Mouse (Mus musculus): ENCODE measurements at regions not wholly inside any gene's neighbourhood (a gene's known extent, or its start where the extent isn't known, plus 50 kb on each side); places are given as distances from the start of the nearest gene placed in this dataset.

DNA sequence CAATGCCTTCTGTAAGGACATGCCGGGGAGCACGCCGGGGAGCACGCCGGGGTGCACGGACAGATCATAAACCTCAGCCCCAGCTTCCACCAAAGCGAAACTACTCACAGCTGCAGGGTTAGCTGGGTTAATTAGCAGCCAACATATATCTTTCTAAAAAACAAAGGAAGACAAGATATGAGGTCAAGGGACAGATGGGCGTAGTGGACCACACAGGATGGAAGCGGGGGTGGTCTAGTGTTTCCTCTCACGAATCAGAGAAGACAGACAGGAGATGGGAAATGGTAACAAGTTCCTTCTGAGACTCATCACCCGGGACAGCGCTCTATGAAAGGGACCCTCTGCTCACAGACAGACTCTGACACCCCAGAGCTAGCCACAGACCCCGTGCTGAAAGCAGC, 60.0 kb upstream of the Ajap1 start:
- 13% methylated on average over 13 of the region's 13 CpGs for WGBS
- no peaks in the 10 kb centered on the region for H3K27me3 ChIP-seq (ENCODE audit: insufficient read depth, low read length)
- no peak overlapping the region for H3K27ac ChIP-seq (ENCODE audit: low read length)
- no peak overlapping the region for H3K9ac ChIP-seq (replicated peaks; ENCODE audit: low read length)
- peak overlapping the region; percentile 1; the same call in 1 of the 2 replicates for H3K4me2 ChIP-seq (replicated peaks; ENCODE audit: low read depth, low read length)
- no peaks in the 10 kb centered on the region for H3K9me3 ChIP-seq (ENCODE audit: low read length)
- no peaks in the 10 kb centered on the region for H3K36me3 ChIP-seq (ENCODE audit: insufficient read depth, low read length)
- peaks cover 17% of the 10 kb centered on the region for H3K4me1 ChIP-seq (ENCODE audit: insufficient read depth, low read length)
- H3K4me3 ChIP-seq (ENCODE audit: low read length): no peak overlapping the region
- ATAC-seq (ENCODE audit: low FRiP score, low TSS enrichment): peak; percentile 79

DNA sequence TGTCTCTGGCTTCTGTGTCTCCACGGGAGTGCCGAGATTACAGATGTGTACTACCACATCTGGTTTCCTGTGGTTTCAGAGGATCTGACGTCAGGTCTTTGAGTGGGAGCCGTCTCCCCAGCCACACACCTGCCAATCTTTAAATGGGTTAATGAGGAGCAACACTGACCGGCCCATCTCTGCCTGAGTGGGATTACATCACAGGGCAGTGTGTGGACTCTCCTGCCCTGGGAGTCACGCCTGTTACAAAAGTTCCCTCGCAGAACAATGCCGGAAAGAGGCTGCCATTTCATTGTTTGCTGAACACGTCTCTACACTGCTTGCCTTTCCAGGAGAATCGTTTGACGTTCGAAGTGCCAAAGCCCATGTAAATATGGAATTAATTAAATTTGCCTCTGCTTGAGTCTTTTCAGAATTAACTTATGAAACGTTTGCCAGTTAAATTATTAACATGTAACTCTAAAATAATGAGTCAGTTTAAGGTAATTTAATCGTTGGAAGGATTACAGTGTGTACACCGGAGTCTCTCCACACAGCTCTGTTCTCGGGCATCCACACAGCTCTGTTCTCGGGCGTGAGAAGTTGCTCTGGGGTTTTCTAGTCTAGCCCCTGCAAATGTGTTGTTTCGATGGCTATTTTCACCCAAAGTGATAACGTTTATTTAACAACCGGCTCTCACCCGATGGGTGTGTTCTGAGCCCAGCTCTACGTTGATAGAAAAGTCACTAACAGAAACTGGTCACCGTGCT, 61.5 kb upstream of the Ajap1 start:
- WGBS: 51% methylated on average over 24 of the region's 24 CpGs
- no peak for ATAC-seq (ENCODE audit: low FRiP score, low TSS enrichment)
- no peak overlapping the region for H3K4me3 ChIP-seq (ENCODE audit: low read length)
- peaks cover 17% of the 10 kb centered on the region for H3K4me1 ChIP-seq (ENCODE audit: insufficient read depth, low read length)
- H3K9me3 ChIP-seq (ENCODE audit: low read length): no peaks in the 10 kb centered on the region
- H3K9ac ChIP-seq (replicated peaks; ENCODE audit: low read length): no peak overlapping the region
- H3K27me3 ChIP-seq (ENCODE audit: insufficient read depth, low read length): no peaks in the 10 kb centered on the region
- H3K4me2 ChIP-seq (replicated peaks; ENCODE audit: low read depth, low read length): no peak overlapping the region
- no peak overlapping the region for H3K27ac ChIP-seq (ENCODE audit: low read length)
- H3K36me3 ChIP-seq (ENCODE audit: insufficient read depth, low read length): no peaks in the 10 kb centered on the region

DNA sequence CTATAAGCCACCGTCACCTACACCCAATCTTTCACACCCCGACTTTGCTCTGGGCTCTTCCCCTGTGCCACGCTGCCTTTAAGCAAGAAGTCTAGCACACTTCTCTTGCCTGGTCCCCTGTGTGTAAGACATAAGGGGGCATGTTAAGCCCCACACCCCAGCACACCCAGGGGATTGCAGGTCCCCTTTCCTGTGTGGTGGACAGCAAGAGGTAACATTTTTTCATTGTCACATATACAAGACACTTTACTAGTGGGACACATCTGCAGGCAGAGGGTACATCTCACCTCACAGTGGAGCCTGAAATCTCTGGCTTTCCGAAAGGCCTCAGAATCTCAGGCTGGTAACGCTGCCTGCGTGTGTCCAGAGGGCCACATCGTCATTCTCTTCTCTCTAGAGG, 64.1 kb upstream of the Ajap1 start:
- H3K36me3 ChIP-seq (ENCODE audit: insufficient read depth, low read length): no peaks in the 10 kb centered on the region
- no peak overlapping the region for H3K4me2 ChIP-seq (replicated peaks; ENCODE audit: low read depth, low read length)
- 85% methylated on average over 7 of the region's 7 CpGs for WGBS
- no peaks in the 10 kb centered on the region for H3K27me3 ChIP-seq (ENCODE audit: insufficient read depth, low read length)
- no peak overlapping the region for H3K4me3 ChIP-seq (ENCODE audit: low read length)
- no peak overlapping the region for H3K9ac ChIP-seq (replicated peaks; ENCODE audit: low read length)
- peaks cover 17% of the 10 kb centered on the region for H3K4me1 ChIP-seq (ENCODE audit: insufficient read depth, low read length)
- H3K27ac ChIP-seq (ENCODE audit: low read length): no peak overlapping the region
- H3K9me3 ChIP-seq (ENCODE audit: low read length): no peaks in the 10 kb centered on the region
- no peak for ATAC-seq (ENCODE audit: low FRiP score, low TSS enrichment)

DNA sequence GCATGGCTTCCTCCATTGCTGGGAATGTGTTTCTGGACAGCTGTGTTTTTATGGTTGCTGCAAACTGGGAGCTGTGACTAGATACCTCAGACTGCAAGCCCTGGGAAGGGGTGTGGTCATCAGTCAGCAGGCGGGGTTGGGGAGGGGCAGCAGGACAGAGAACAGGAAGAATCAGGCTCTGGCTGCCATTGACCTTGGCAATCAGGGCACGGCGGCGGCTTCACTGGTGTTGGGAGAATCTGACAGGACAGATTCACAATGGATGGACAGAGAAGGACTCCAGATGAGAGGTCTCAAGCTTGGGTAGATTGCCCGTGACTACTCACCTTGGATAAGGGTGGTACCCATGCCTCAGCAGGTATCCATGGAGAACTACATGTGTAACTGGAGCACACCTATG, 64.5 kb upstream of the Ajap1 start:
- Histone ChIP-seq H3K27me3 (ENCODE audit: insufficient read depth, low read length) (no peaks in the 10 kb centered on the region), H3K4me2 (replicated peaks; ENCODE audit: low read depth, low read length) (no peak overlapping the region), H3K9ac (replicated peaks; ENCODE audit: low read length) (no peak overlapping the region), H3K4me1 (ENCODE audit: insufficient read depth, low read length) (peaks cover 14% of the 10 kb centered on the region), H3K9me3 (ENCODE audit: low read length) (no peaks in the 10 kb centered on the region), H3K4me3 (ENCODE audit: low read length) (no peak overlapping the region), H3K27ac (ENCODE audit: low read length) (no peak overlapping the region), H3K36me3 (ENCODE audit: insufficient read depth, low read length) (no peaks in the 10 kb centered on the region)
- 86% methylated on average over 5 of the region's 5 CpGs for WGBS
- no peak for ATAC-seq (ENCODE audit: low FRiP score, low TSS enrichment)

DNA sequence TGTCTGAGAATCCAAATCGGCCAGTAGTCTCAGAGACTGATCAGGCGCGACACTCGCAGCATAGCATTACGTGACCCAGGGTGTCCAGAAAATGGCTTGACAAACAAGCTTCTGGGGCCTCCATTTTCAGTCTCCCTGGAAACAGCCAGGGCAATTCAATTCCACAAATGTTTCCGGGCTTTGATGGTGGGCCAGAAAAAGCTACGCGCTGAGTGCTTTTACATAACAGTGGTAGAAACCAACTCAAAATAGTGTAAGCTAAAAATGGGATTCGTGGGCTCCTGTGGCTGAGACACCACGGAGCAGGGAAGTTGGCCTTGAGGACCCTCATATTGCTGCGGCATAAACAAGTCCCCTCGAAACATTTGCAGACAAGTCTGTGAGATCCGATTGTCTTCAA, 65.3 kb upstream of the Ajap1 start:
- Histone ChIP-seq H3K4me1 (ENCODE audit: insufficient read depth, low read length) (peaks cover 7% of the 10 kb centered on the region), H3K9ac (replicated peaks; ENCODE audit: low read length) (no peak overlapping the region)
- WGBS: 67% methylated on average over 13 of the region's 13 CpGs

DNA sequence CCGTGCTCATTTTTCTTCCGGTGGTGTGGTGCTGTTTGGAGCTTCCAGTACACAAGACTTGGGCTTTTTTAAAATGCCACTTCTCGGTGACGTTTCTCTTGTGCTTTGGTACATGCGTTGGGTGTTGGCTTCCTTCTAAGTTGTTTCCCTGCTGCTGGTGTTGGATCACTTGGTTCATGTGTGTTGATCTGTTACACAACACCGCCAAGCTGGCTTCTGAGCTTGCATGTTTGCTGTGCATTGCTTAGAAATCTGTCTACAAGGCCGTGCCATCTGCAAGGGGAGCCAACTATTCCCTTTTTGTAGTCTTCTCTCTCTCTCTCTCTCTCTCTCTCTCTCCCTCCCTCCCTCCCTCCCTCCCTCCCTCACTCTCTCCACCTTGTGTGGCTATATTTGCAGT, 68.7 kb upstream of the Ajap1 start:
- ATAC-seq (ENCODE audit: low FRiP score, low TSS enrichment): no peak
- no peak overlapping the region for H3K27ac ChIP-seq (ENCODE audit: low read length)
- no peaks in the 10 kb centered on the region for H3K4me1 ChIP-seq (ENCODE audit: insufficient read depth, low read length)
- no peak overlapping the region for H3K4me2 ChIP-seq (replicated peaks; ENCODE audit: low read depth, low read length)
- H3K27me3 ChIP-seq (ENCODE audit: insufficient read depth, low read length): no peaks in the 10 kb centered on the region
- H3K9me3 ChIP-seq (ENCODE audit: low read length): no peaks in the 10 kb centered on the region
- no peaks in the 10 kb centered on the region for H3K36me3 ChIP-seq (ENCODE audit: insufficient read depth, low read length)
- H3K4me3 ChIP-seq (ENCODE audit: low read length): no peak overlapping the region
- H3K9ac ChIP-seq (replicated peaks; ENCODE audit: low read length): no peak overlapping the region
- 93% methylated on average over 7 of the region's 7 CpGs for WGBS

More for the DNA sequence above, 65.3 kb upstream of the Ajap1 start:
- Histone ChIP-seq H3K4me3 (ENCODE audit: low read length) (no peak overlapping the region), H3K27ac (ENCODE audit: low read length) (no peak overlapping the region), H3K4me2 (replicated peaks; ENCODE audit: low read depth, low read length) (no peak overlapping the region), H3K9me3 (ENCODE audit: low read length) (no peaks in the 10 kb centered on the region), H3K27me3 (ENCODE audit: insufficient read depth, low read length) (no peaks in the 10 kb centered on the region), H3K36me3 (ENCODE audit: insufficient read depth, low read length) (no peaks in the 10 kb centered on the region)
- no peak for ATAC-seq (ENCODE audit: low FRiP score, low TSS enrichment)

DNA sequence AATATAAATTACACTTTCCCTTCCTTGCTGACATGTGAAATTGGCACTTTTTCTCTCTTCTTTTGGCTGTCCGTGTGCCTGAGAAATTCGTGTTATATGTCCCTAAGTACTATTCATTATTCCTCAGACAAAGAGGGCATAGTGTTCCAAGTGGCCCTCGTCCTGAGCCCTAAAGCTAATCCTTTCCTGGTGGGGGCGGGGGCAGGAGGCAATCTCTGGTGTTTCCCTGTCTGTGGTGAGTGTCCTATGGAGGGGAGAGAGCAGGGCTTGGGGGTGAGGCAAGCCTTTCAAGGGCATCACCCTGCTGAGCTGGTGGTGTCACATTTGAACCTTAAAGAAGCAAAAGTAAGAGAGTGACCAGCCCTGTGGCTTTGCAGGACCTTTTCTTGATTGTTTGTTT, 69.9 kb upstream of the Ajap1 start:
- no peaks in the 10 kb centered on the region for H3K9me3 ChIP-seq (ENCODE audit: low read length)
- no peaks in the 10 kb centered on the region for H3K36me3 ChIP-seq (ENCODE audit: insufficient read depth, low read length)
- no peak overlapping the region for H3K4me2 ChIP-seq (replicated peaks; ENCODE audit: low read depth, low read length)
- H3K4me1 ChIP-seq (ENCODE audit: insufficient read depth, low read length): no peaks in the 10 kb centered on the region
- no peaks in the 10 kb centered on the region for H3K27me3 ChIP-seq (ENCODE audit: insufficient read depth, low read length)
- no peak overlapping the region for H3K27ac ChIP-seq (ENCODE audit: low read length)
- no peak overlapping the region for H3K9ac ChIP-seq (replicated peaks; ENCODE audit: low read length)
- no peak overlapping the region for H3K4me3 ChIP-seq (ENCODE audit: low read length)
- 57% methylated on average over 4 of the region's 4 CpGs for WGBS
- no peak for ATAC-seq (ENCODE audit: low FRiP score, low TSS enrichment)

DNA sequence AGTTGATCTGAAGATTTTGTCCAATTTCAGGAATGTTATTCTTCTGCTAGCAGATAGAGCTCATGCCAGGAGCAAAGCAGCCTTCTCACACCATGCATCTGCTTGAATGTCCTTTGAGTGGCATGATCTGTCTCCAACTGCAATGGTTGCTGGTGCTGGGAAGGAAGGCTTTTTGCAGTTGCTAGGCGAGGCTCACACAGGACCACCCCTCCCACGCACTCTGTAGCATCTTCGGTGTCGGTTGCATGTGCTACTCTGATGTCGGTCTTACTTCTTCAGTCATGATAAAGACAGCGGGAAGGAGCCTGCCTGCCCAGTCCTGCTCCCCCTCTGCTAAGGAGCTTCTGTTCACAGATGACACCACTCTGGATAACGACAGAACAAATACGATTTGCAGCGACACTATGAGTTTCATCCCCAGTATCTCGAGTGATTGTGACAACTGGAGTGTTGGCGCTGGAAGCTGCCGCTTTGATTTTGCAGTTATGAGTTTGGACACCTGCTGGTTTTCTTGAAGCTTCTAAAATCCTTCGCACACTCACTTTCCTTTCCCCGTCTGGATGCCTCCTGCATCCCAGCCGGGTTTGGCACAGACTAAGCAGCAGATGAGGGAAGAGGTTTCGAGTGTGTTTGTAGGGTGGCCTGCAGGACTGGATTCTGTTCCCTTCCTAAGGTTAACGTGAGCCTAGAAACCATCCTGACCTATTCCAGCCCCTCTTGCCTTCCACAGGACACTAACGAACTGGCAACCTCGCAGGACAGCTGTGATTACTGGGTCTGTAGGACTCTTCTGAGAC, 75.4 kb upstream of the Ajap1 start:
- H3K4me1 ChIP-seq (ENCODE audit: insufficient read depth, low read length): no peaks in the 10 kb centered on the region
- ATAC-seq (ENCODE audit: low FRiP score, low TSS enrichment): no peak
- H3K27me3 ChIP-seq (ENCODE audit: insufficient read depth, low read length): 0 out of 2 replicates have a peak, but pooled peaks cover 6% of the 10 kb centered on the region
- no peak overlapping the region for H3K27ac ChIP-seq (ENCODE audit: low read length)
- H3K9ac ChIP-seq (replicated peaks; ENCODE audit: low read length): no peak overlapping the region
- 70% methylated on average over 19 of the region's 19 CpGs for WGBS
- H3K9me3 ChIP-seq (ENCODE audit: low read length): no peaks in the 10 kb centered on the region
- H3K4me3 ChIP-seq (ENCODE audit: low read length): no peak overlapping the region
- no peak overlapping the region for H3K4me2 ChIP-seq (replicated peaks; ENCODE audit: low read depth, low read length)
- no peaks in the 10 kb centered on the region for H3K36me3 ChIP-seq (ENCODE audit: insufficient read depth, low read length)

DNA sequence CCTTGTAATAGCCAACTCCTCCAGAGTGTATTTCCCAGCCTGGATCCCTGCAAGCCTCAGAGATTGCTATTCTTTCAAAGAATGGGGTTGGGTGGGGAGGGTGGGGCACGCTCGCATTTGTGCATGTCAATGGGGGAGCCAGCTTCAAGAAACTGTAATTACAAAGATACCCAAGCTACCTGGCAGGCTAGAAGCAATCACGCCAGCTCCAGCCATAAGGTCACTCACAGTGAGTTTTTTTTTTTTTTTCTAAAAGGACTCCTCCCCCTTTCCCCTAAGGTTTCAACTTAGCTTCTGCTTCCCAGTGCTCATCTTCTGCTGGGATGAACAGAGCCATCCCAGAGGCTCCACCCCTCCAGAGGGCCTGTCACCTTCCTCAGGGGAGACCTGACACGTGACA, 77.0 kb upstream of the Ajap1 start:
- Histone ChIP-seq H3K4me1 (ENCODE audit: insufficient read depth, low read length) (no peaks in the 10 kb centered on the region), H3K9ac (replicated peaks; ENCODE audit: low read length) (no peak overlapping the region), H3K4me3 (ENCODE audit: low read length) (no peak overlapping the region), H3K27me3 (ENCODE audit: insufficient read depth, low read length) (0 out of 2 replicates have a peak, but pooled peaks cover 6% of the 10 kb centered on the region), H3K9me3 (ENCODE audit: low read length) (no peaks in the 10 kb centered on the region), H3K36me3 (ENCODE audit: insufficient read depth, low read length) (no peaks in the 10 kb centered on the region), H3K27ac (ENCODE audit: low read length) (no peak overlapping the region), H3K4me2 (replicated peaks; ENCODE audit: low read depth, low read length) (no peak overlapping the region)
- WGBS: 56% methylated on average over 4 of the region's 4 CpGs
- no peak for ATAC-seq (ENCODE audit: low FRiP score, low TSS enrichment)

DNA sequence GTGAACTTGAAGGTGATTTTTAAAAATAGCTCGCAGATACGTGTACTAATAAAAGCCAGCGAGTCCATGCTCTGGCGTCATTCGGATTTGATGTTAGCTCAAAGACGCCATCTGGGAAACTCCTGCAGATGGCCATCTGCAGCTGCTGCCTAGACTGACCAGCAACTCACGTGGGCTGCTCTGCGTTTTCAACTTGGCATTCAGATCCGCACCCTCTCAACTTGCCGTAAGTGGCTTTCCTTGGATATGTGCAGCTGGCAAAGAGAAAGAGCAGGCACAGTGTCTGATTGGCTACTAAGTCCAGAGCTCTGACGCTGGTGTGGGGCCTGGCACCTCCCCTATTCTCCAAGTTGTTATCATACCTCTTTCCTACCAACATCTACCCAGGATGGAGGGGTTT, 77.6 kb upstream of the Ajap1 start:
- no peaks in the 10 kb centered on the region for H3K36me3 ChIP-seq (ENCODE audit: insufficient read depth, low read length)
- WGBS: 70% methylated on average over 11 of the region's 11 CpGs
- H3K4me2 ChIP-seq (replicated peaks; ENCODE audit: low read depth, low read length): no peak overlapping the region
- no peaks in the 10 kb centered on the region for H3K9me3 ChIP-seq (ENCODE audit: low read length)
- no peak overlapping the region for H3K27ac ChIP-seq (ENCODE audit: low read length)
- H3K27me3 ChIP-seq (ENCODE audit: insufficient read depth, low read length): 0 out of 2 replicates have a peak, but pooled peaks cover 6% of the 10 kb centered on the region
- no peak overlapping the region for H3K4me3 ChIP-seq (ENCODE audit: low read length)
- no peak for ATAC-seq (ENCODE audit: low FRiP score, low TSS enrichment)
- H3K9ac ChIP-seq (replicated peaks; ENCODE audit: low read length): no peak overlapping the region
- H3K4me1 ChIP-seq (ENCODE audit: insufficient read depth, low read length): no peaks in the 10 kb centered on the region
